Mouse (Mus musculus): ENCODE data around the gene Cfap74. TPM values are rescaled to one million over a fixed set of nuclear protein-coding genes. Genes with fewer than 3 reads are reported as not detected.

The Cfap74 gene
- 1.0 and 1.2 TPM in 2 replicates for polyA plus RNA-seq (2015; fragmentation: Nextera tagmentation; extraction: Ambion mirVana)

GRCm38 (mm10) chr4:155409058-155409776 lies at the start of gene Cfap74:
TSS of gene Cfap74 (plus strand) at chr4:155409190.

GRCm38 (mm10) chr4:155361303-155361791 lies 47.6 kb upstream of the Cfap74 start, which contains the start of gene Prkcz:
TSS of gene Prkcz (minus strand) at chr4:155361361.

GRCm38 (mm10) chr4:155397511-155398221 lies 11.3 kb upstream of the Cfap74 start, which contains the start of gene Gabrd:
TSS of gene Gabrd (minus strand) at chr4:155398112.

GRCm38 (mm10) chr4:155468952-155469351 lies 60.0 kb downstream of the Cfap74 start, which contains the start of gene Tmem52:
TSS of gene Tmem52 (plus strand) at chr4:155469114.

GRCm38 (mm10) chr4:155490990-155491504 lies 82.1 kb downstream of the Cfap74 start, which contains the start of gene Gnb1:
TSS of gene Gnb1 (plus strand) at chr4:155491361.

Other genes with a start within 250 kb of the Cfap74 start
- gene Ski, start 186.6 kb upstream of the Cfap74 start, polyA plus RNA-seq (2015; fragmentation: Nextera tagmentation; extraction: Ambion mirVana): 13.0 and 15.6 TPM in 2 replicates
- gene Faap20, start 159.4 kb upstream of the Cfap74 start, polyA plus RNA-seq (2015; fragmentation: Nextera tagmentation; extraction: Ambion mirVana): 56.0 and 59.0 TPM in 2 replicates
- gene Prkcz, start 47.8 kb upstream of the Cfap74 start, polyA plus RNA-seq (2015; fragmentation: Nextera tagmentation; extraction: Ambion mirVana): 14.7 and 15.1 TPM in 2 replicates
- 0.06 and 0.13 TPM in 2 replicates for gene Gabrd, start 11.1 kb upstream of the Cfap74 start, polyA plus RNA-seq (2015; fragmentation: Nextera tagmentation; extraction: Ambion mirVana)
- gene Tmem52, start 59.9 kb downstream of the Cfap74 start, polyA plus RNA-seq (2015; fragmentation: Nextera tagmentation; extraction: Ambion mirVana): not detected in 2 replicates
- gene Gnb1, start 82.2 kb downstream of the Cfap74 start, polyA plus RNA-seq (2015; fragmentation: Nextera tagmentation; extraction: Ambion mirVana): 288 and 312 TPM in 2 replicates
- 66.8 and 68.5 TPM in 2 replicates for gene Nadk, start 153.2 kb downstream of the Cfap74 start, polyA plus RNA-seq (2015; fragmentation: Nextera tagmentation; extraction: Ambion mirVana)
- gene Slc35e2, start 192.2 kb downstream of the Cfap74 start, polyA plus RNA-seq (2015; fragmentation: Nextera tagmentation; extraction: Ambion mirVana): 3.1 and 3.8 TPM in 2 replicates
- 45.0 and 53.4 TPM in 2 replicates for gene Cdk11b, start 215.7 kb downstream of the Cfap74 start, polyA plus RNA-seq (2015; fragmentation: Nextera tagmentation; extraction: Ambion mirVana)
- not detected in 2 replicates for gene Gm10563, start 236.2 kb downstream of the Cfap74 start, polyA plus RNA-seq (2015; fragmentation: Nextera tagmentation; extraction: Ambion mirVana)
- gene Mmp23, start 244.2 kb downstream of the Cfap74 start, polyA plus RNA-seq (2015; fragmentation: Nextera tagmentation; extraction: Ambion mirVana): 143 and 158 TPM in 2 replicates